Mouse (Mus musculus): Measurements from ENCODE around the gene Olfr1353.
"Not testable (repeated sequence)": the region's sequence is repeated elsewhere in the genome, so short reads cannot be mapped to it uniquely, and the experiment has no call there.

Gene Olfr1353

DNA sequence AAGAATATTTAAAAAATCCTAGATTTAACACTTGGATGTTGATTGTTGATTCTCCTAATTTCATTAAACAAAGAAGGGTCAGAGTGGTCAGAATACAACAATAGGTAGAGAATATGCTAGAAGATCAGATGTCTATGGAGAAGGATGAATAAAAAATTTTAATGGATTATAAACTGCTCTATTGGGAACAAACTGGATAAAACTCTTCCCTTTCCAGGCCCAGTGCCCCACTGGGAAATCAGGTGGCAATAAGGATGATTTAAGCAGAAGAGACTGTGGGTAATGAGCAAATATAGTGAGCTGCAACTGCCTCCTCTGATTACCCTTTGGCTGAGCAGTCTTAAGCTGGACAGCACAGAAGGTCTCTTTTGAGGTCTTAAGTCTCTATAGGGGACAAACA lies at the start of gene Olfr1353:
TSS of gene Olfr1353 (plus strand) at position 301 of the 400 bp plus-strand sequence.
- not testable (repeated sequence) for DNase-seq

DNA sequence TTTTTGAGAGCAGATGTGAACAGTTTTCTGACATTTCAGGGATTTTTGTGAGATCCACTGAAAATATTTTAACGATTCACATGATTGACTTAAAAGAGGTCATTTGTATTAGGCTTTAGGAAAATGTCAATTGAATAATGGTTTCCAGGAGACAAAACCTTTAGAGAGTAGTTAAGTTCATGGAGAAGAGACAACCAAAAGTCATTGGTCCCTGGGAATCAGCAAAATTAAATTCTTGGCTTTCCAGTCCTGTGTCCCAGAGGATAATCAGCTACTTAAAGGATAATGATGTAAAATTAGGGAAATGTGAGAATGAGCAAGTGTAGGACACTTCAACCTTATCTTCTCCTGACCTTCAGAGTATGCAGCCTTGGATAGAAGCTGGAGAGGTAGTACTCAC lies 12.8 kb upstream of the Olfr1353 start, which contains the start of gene Olfr8:
TSS of gene Olfr8 (plus strand) at position 301 of the 400 bp plus-strand sequence.
- DNase-seq = not testable (repeated sequence)

DNA sequence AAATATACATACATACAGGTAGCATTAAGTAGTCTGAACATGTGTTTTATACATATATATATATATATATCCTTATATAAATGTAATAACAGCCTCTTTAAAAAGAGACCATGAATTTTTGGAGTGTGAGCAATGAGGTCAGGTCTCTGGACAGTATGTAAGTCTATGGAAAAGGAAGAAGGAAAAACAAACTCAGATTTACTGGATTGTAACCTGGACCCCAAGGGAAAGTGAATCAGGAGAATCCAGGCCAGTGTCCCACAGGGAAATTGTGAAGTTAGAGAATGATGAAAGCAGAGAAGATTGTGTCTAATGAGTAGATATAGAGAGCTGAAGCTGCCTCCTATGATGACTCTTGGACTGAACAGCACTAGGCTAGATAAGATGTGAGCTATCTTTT lies 17.6 kb downstream of the Olfr1353 start, which contains the start of gene Olfr1352:
TSS of gene Olfr1352 (plus strand) at position 301 of the 400 bp plus-strand sequence.
- DNase-seq = no peak

GRCm38 (mm10) chr10:79012172-79012571 lies 49.1 kb downstream of the Olfr1353 start, which contains the start of gene Olfr1351:
Gene Olfr1351, plus strand, starts transcription at chr10:79012472.
- DNase-seq = no peak
